Mouse (Mus musculus): ENCODE measurements at regions not wholly inside any gene's neighbourhood (a gene's known extent, or its start where the extent isn't known, plus 50 kb on each side); places are given as distances from the start of the nearest gene placed in this dataset.
A peak's percentile ranks its signal among the peaks of the same experiment; 100 is the strongest.

DNA sequence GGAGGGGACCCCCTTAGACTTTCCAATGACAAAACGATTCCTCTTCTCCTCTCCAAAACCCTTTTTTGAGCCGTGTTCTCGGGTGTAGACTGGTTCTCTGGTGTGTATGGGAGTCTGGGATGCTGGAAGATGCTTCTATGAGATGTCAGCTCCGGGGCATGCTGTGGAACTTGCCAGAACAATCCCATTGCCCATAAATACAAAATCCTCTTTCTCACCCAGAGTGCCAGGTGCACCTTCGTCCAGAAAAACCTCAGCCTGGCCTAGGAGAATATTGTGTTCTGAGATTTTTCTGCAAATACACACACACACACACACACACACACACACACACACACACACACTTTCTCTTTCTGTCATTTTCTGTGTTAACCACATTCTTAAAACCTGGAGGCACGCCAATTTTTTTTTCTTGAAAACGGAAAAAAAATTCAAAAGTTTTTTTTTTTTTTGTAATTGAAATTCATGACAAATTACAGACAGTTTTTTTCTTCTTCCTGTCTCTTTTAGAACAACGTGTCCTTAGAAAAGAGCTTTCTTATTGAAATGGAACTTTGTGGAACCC is 465.5 kb downstream of the Vrk1 start:
- Histone ChIP-seq H3K4me3 (no peak overlapping the region), H3K4me1 (peaks cover 43% of the 10 kb centered on the region), H3K27ac (no peak overlapping the region), H3K27me3 (peaks cover 53% of the 10 kb centered on the region), H3K9ac (no peak overlapping the region), H3K36me3 (no peaks in the 10 kb centered on the region), H3K9me3 (no peaks in the 10 kb centered on the region), H3K4me2 (no peak overlapping the region)
- ATAC-seq (ENCODE audit: insufficient number of reproducible peaks, insufficient read depth, low FRiP score, low TSS enrichment, low read depth) = no peak
- 44% methylated on average over 8 of the region's 8 CpGs for WGBS

DNA sequence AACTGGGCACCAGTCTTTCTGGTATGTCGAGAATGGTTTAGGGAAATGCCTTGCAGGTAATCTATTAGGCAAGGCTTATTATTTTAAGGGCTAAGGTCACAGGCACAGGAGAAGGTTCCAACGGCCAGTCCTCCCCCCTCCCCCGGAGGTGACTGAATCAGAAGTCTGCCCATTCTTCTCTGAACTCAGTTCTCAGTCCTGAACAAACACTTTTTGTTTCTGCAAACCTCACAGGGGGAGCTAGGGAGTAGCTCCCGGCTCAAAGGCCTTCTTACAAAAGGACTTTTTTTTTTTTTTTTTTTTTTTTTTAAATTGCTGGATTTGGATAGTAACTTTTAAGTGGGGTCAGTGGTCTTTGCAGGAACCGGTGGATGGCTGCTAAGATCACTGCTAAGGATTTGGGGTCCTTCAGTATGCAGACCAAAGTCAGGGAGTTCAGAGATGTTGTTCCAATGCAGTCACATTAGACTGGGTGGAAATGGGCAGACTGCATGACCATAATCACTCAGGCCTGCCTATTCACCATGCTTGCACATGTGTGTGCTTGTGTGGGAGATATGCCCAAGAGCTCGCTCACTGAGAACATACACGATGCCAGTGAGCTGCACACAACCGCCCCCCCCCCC is 467.1 kb downstream of the Vrk1 start:
- ATAC-seq (ENCODE audit: insufficient number of reproducible peaks, insufficient read depth, low FRiP score, low TSS enrichment, low read depth) = no peak
- H3K4me3 ChIP-seq = no peak overlapping the region
- H3K9ac ChIP-seq = no peak overlapping the region
- no peaks in the 10 kb centered on the region for H3K9me3 ChIP-seq
- H3K4me2 ChIP-seq = 0 out of 2 replicates have a peak overlapping the region, but pooled peaks have one; percentile 64
- peaks cover 69% of the 10 kb centered on the region for H3K27me3 ChIP-seq
- no peaks in the 10 kb centered on the region for H3K36me3 ChIP-seq
- 12% methylated on average over 8 of the region's 8 CpGs for WGBS
- H3K4me1 ChIP-seq = peaks cover 43% of the 10 kb centered on the region
- H3K27ac ChIP-seq = no peak overlapping the region

DNA sequence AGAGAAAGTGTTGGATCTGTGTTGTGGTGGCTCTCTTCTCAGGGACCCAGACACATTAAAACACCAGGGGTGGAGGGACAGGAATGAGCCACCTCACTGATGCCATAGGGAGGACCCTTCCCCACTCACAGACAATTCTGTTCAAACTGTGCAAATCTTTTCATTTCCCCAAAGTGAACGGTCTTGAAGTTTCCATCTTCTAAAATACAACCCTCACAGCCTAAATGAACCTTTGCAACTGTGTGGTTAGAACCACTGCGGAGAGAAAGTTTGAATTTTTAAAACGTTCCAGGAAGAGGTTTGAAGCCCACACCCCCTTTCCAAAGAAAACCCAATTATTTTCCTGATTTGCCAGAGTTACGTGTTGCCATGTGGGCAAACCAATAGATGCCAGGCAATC is 467.7 kb downstream of the Vrk1 start:
- Histone ChIP-seq H3K4me1 (peaks cover 46% of the 10 kb centered on the region), H3K9ac (no peak overlapping the region), H3K4me3 (peak overlapping the region; percentile 34), H3K36me3 (no peaks in the 10 kb centered on the region), H3K27me3 (peaks cover 74% of the 10 kb centered on the region), H3K9me3 (no peaks in the 10 kb centered on the region), H3K27ac (no peak overlapping the region), H3K4me2 (peak overlapping the region; percentile 64)
- 15% methylated on average over 4 of the region's 4 CpGs for WGBS
- ATAC-seq (ENCODE audit: insufficient number of reproducible peaks, insufficient read depth, low FRiP score, low TSS enrichment, low read depth) = no peak

DNA sequence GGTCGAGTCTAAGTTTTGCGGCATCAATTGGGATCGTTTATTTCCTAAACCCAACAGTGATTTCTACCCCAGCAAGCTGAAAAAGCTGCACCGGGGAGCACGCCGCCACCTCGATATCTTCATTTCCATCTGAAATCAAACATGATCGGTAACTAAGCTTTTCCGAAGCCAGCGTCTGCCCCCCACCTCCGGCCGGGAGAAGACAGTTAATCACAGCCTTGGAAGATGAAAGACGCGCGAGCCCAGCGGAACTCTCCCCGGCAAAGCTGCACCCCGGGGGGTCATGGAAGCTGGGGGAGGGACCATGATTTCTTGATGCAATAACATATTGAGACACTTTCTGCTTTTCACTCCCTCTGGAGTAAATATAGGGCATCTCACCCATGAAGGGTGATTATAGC is 468.4 kb downstream of the Vrk1 start:
- H3K4me2 ChIP-seq = peak overlapping the region; percentile 64
- peak overlapping the region; percentile 44; the same call in 1 of the 2 replicates for H3K9ac ChIP-seq
- H3K27ac ChIP-seq = no peak overlapping the region
- H3K4me1 ChIP-seq = peaks cover 51% of the 10 kb centered on the region
- H3K9me3 ChIP-seq = no peaks in the 10 kb centered on the region
- H3K4me3 ChIP-seq = peak overlapping the region; percentile 34
- under 1% methylated on average over 18 of the region's 18 CpGs for WGBS
- ATAC-seq (ENCODE audit: insufficient number of reproducible peaks, insufficient read depth, low FRiP score, low TSS enrichment, low read depth) = no peak
- peaks cover 75% of the 10 kb centered on the region for H3K27me3 ChIP-seq
- H3K36me3 ChIP-seq = no peaks in the 10 kb centered on the region

DNA sequence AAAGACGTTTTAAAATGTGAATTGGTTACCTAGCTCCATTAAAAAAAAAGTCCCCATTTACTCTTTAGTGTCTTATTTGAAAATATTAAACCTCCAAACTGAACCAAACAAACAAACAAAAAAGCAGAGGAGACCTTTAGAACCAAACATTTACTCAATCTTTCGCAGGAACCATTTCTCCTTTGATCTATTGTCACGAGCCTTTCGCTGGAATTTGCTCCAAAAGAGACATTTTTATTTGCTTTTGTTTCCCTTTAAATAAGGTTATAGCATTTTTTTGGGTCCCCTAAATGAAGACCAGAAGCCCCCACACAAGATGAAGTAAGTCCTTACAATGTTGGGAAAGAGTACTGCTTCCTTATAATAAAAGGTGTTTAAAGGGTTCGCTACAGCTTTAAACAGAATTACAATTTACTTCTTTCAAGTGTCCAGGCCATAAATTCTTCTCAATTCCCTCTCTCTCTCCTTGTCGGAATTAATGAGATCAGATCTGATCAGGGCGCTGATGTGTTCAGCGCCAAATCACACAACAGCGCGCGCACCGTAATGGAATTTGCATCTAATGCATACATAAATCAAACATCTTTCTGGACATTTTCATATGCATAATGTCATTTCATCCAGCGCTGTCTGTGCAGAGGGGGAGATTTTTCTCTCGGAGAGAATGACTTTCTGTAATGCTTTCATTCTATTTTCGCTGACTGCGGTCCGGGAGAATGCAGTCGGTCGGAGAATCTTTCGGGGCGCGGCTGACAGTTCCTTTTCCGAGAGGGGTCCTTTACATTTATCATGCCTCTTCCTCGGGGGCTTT is 469.2 kb downstream of the Vrk1 start:
- Histone ChIP-seq H3K27ac (no peak overlapping the region), H3K4me2 (peak overlapping the region; percentile 64), H3K4me3 (peak overlapping the region; percentile 34), H3K36me3 (no peaks in the 10 kb centered on the region), H3K4me1 (peaks cover 50% of the 10 kb centered on the region), H3K9ac (no peak overlapping the region), H3K9me3 (no peaks in the 10 kb centered on the region), H3K27me3 (peaks cover 73% of the 10 kb centered on the region)
- no peak for ATAC-seq (ENCODE audit: insufficient number of reproducible peaks, insufficient read depth, low FRiP score, low TSS enrichment, low read depth)
- WGBS = under 1% methylated on average over 24 of the region's 24 CpGs

DNA sequence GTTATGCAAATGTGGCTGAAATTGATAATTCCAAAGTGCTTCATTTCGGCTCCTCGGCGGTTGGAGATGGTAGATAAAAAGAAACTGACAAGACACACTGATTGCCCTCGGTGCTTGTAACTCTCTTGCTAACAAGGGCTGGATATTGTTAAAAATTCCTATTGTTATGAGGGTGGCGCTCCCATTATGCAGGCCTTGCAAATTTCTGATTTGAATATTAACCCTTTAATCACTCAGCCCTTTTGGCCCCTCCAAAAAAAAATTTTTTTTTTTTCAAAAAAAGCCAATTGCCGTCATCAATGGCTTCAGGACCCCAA is 469.8 kb downstream of the Vrk1 start:
- Histone ChIP-seq H3K9me3 (no peaks in the 10 kb centered on the region), H3K27me3 (peaks cover 68% of the 10 kb centered on the region), H3K27ac (no peak overlapping the region), H3K4me3 (peak overlapping the region; percentile 34), H3K9ac (no peak overlapping the region), H3K36me3 (no peaks in the 10 kb centered on the region), H3K4me2 (peak overlapping the region; percentile 64), H3K4me1 (peaks cover 45% of the 10 kb centered on the region)
- no peak for ATAC-seq (ENCODE audit: insufficient number of reproducible peaks, insufficient read depth, low FRiP score, low TSS enrichment, low read depth)
- WGBS = 6% methylated on average over 6 of the region's 6 CpGs

DNA sequence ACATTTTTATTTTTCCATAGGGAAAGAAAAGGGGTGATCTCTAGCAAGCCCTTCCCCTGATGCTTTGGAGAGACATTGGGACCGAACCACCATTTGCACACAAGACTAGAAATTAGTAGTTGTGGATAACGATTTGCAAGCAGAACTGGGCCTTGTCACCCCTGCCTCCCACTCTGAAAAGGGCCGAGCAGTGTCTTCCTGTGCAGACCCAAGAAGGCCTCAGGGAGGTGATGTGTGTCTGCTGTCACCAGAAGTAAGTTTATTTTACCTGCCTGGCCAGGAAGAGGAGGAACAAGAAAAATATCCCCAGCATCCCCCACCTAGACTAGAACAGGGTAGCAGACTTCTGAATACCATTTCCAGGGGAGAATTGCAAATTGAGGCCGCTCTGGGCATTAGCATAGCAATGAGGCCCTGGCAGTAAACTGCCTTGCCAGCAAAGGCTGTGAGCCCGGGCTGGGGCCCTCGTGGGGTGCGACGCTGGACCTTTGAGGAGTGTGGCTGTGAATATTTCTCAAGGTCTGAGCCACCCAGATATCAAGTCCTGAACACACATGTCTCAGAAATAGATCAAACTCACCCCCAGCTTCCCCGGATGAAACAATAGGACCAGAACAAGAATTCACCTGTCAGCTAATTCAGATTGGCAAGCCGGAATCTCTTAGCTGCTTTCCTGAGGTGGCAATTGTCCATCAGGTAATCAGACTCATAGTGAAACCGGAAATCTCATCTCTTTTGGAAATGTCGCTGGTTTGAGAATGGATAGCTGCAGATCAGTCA is 470.4 kb downstream of the Vrk1 start:
- no peak overlapping the region for H3K9ac ChIP-seq
- no peaks in the 10 kb centered on the region for H3K9me3 ChIP-seq
- WGBS = 37% methylated on average over 12 of the region's 12 CpGs
- peaks cover 67% of the 10 kb centered on the region for H3K27me3 ChIP-seq
- no peaks in the 10 kb centered on the region for H3K36me3 ChIP-seq
- peaks cover 40% of the 10 kb centered on the region for H3K4me1 ChIP-seq
- no peak overlapping the region for H3K4me3 ChIP-seq
- no peak for ATAC-seq (ENCODE audit: insufficient number of reproducible peaks, insufficient read depth, low FRiP score, low TSS enrichment, low read depth)
- H3K4me2 ChIP-seq = no peak overlapping the region
- H3K27ac ChIP-seq = no peak overlapping the region

DNA sequence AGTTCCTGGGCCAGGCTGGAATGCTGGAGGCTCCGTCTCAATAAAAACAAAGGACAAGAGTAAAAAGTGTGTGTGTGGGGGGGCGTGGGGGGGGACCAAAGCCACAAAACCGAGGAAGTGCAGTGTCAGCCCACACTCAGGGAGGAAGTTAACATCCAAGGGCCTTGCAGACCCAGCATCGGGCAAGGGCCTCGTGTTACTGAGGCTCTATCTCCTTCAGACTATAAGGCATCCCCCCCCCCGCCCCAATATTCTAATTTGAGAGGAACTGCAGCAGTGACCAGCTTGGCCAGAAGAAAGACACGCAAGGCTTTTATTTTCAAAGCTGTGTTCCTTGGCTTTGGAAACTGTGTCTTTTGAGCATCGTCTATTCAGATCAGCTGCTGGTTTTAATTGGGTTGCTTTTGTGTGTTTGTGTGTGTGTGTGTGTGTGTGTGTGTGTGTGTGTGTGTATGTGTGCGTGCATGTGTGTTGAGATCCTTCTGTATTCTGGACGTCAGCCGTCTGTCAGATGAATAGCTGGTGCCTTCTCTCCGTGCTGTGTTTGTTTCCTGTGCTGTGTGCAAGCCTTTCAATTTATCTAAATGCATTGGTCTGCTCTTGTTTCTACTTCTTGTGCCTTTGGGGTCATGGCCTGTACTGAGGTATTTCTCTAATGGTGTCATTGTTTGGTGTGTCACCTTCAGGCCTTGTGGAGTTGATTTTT is 491.7 kb downstream of the Vrk1 start:
- no peaks in the 10 kb centered on the region for H3K36me3 ChIP-seq
- no peak for ATAC-seq (ENCODE audit: insufficient number of reproducible peaks, insufficient read depth, low FRiP score, low TSS enrichment, low read depth)
- WGBS = 44% methylated on average over 12 of the region's 12 CpGs
- H3K27me3 ChIP-seq = 0 out of 2 replicates have a peak, but pooled peaks cover 3% of the 10 kb centered on the region
- no peak overlapping the region for H3K4me3 ChIP-seq
- H3K4me2 ChIP-seq = no peak overlapping the region
- no peak overlapping the region for H3K9ac ChIP-seq
- H3K4me1 ChIP-seq = no peaks in the 10 kb centered on the region
- H3K9me3 ChIP-seq = no peaks in the 10 kb centered on the region
- no peak overlapping the region for H3K27ac ChIP-seq

DNA sequence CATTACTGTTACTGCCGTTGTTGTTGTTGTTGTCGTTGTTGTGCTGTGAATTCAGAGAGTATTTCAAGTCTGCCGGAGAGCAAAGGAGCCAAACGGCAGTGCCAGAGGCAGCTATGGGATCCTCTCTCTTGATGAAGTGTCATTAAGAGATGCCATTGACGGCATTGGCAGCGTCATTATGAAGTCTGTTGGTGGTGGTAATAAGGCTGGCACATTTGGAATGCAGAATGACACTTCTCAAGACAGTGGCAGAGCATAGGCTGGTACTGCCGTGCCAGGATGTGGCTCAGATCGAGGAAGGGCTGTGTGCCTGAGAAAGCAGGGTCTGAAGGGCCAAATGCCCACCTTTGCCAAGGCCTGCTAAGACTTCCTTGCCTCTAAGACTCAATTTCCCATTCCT is 494.3 kb downstream of the Vrk1 start:
- Histone ChIP-seq H3K9ac (no peak overlapping the region), H3K27me3 (0 out of 2 replicates have a peak, but pooled peaks cover 3% of the 10 kb centered on the region), H3K4me2 (no peak overlapping the region), H3K4me1 (peaks cover 8% of the 10 kb centered on the region), H3K4me3 (no peak overlapping the region), H3K36me3 (no peaks in the 10 kb centered on the region), H3K9me3 (no peaks in the 10 kb centered on the region), H3K27ac (no peak overlapping the region)
- no peak for ATAC-seq (ENCODE audit: insufficient number of reproducible peaks, insufficient read depth, low FRiP score, low TSS enrichment, low read depth)
- WGBS = 91% methylated on average over 8 of the region's 8 CpGs

DNA sequence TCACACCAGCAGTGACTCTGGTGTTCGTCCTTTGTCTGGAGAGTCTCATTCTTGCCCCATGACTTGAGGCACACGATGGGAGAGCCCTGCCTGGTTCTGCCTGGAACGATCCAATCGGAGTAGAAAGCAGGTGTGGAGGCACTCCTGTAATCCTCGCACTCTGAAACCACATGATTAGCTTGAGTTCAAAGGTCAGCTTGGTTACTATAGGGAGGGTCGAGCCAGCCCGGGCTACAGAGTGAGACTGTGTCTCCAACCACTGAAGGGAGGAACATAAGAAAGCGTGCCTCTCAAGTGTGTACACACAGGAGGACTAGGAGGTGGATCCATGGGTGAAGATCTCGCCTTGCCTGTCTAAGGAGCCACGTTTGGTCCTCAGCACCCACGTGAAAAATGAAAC is 504.0 kb downstream of the Vrk1 start:
- H3K9ac ChIP-seq = no peak overlapping the region
- no peaks in the 10 kb centered on the region for H3K27me3 ChIP-seq
- H3K4me3 ChIP-seq = no peak overlapping the region
- no peaks in the 10 kb centered on the region for H3K9me3 ChIP-seq
- 75% methylated on average over 11 of the region's 11 CpGs for WGBS
- H3K27ac ChIP-seq = no peak overlapping the region
- ATAC-seq (ENCODE audit: insufficient number of reproducible peaks, insufficient read depth, low FRiP score, low TSS enrichment, low read depth) = no peak
- no peaks in the 10 kb centered on the region; the same call in 1 of the 2 replicates for H3K4me1 ChIP-seq
- H3K4me2 ChIP-seq = no peak overlapping the region
- H3K36me3 ChIP-seq = no peaks in the 10 kb centered on the region

DNA sequence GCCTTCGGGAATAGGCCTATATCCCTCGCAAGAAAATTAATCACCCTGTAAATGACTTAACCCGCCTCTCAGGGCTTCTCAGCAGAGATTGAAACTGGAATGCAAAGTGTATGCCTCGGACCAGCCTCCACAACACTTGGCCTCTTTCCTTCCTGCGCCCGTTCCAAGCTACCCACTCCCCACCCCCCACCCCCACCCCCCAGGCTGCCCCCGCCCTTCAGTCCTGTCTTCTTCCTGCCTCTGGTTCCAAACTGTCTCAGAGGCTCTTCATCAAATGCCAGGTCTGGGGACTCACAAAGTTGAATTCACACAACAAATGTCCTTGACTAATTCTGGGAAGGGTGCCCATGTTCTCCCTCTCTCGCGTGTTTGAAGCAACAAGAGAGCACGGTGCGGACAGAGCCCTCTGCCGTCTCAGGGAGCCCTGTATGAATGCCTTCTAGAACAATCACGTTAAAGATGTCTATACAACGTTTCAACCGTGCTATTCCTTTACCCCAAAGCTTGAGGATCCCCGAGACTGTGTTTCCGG is 505.3 kb downstream of the Vrk1 start:
- Histone ChIP-seq H3K4me3 (no peak overlapping the region), H3K27ac (no peak overlapping the region), H3K9me3 (no peaks in the 10 kb centered on the region), H3K4me1 (no peaks in the 10 kb centered on the region; the same call in 1 of the 2 replicates), H3K4me2 (no peak overlapping the region), H3K27me3 (no peaks in the 10 kb centered on the region), H3K9ac (no peak overlapping the region), H3K36me3 (no peaks in the 10 kb centered on the region)
- WGBS = 67% methylated on average over 17 of the region's 17 CpGs
- no peak for ATAC-seq (ENCODE audit: insufficient number of reproducible peaks, insufficient read depth, low FRiP score, low TSS enrichment, low read depth)
